Mouse (Mus musculus) heart, embryonic 13.5 days (tissue): ENCODE data around the gene Ctc1. TPM values are rescaled to one million over a fixed set of nuclear protein-coding genes. Genes with fewer than 3 reads are reported as not detected.
A peak's percentile ranks its signal among the peaks of the same experiment; 100 is the strongest.

Experiments
- ATAC-seq: fragments of 200-750 bp; cut with Nextera tagmentation; 2 replicates; pipeline ENCODE4 v1.8.0; 2017; ENCODE audit warnings: moderate TSS enrichment; ENCODE audit not compliant: insufficient number of reproducible peaks, low FRiP score, low TSS enrichment; ENCODE audit errors: extremely low read depth
- H3K27ac ChIP-seq: fragments of 300-500 bp; sonication (generic); replicated peaks from 2 replicates; pipeline ENCODE4 v1.5.1; 2015; ENCODE audit warnings: moderate library complexity, mild to moderate bottlenecking, inconsistent platforms
- H3K27me3 ChIP-seq: fragments of 300-500 bp; sonication (generic); replicated peaks from 2 replicates; pipeline ENCODE4 v1.6.1; 2015; ENCODE audit warnings: mild to moderate bottlenecking, inconsistent platforms
- H3K36me3 ChIP-seq: fragments of 300-500 bp; sonication (generic); 2 replicates; pipeline ENCODE4 v1.6.1; 2015; ENCODE audit warnings: mild to moderate bottlenecking, inconsistent platforms
- H3K4me1 ChIP-seq: fragments of 300-500 bp; sonication (generic); 2 replicates; pipeline ENCODE4 v1.6.1; 2015; ENCODE audit warnings: inconsistent platforms
- H3K4me2 ChIP-seq: fragments of 300-500 bp; sonication (generic); 2 replicates; pipeline ENCODE4 v1.6.1; 2015; ENCODE audit warnings: inconsistent platforms, mild to moderate bottlenecking, moderate library complexity
- H3K4me3 ChIP-seq: fragments of 300-500 bp; sonication (generic); 2 replicates; pipeline ENCODE4 v1.5.1; 2015; ENCODE audit warnings: moderate library complexity, mild to moderate bottlenecking, inconsistent platforms
- H3K9ac ChIP-seq: fragments of 300-500 bp; sonication (generic); 2 replicates; pipeline ENCODE4 v1.6.1; 2015; ENCODE audit warnings: inconsistent platforms, mild to moderate bottlenecking, moderate library complexity
- H3K9me3 ChIP-seq: fragments of 300-500 bp; sonication (generic); 2 replicates; pipeline ENCODE4 v1.6.1; 2016; ENCODE audit warnings: inconsistent platforms
- WGBS: fragments of 180-500 bp; shearing (Covaris S2); methylation state at CpG from one replicate; pipeline ENCODE4 v1.1.7; 2015; ENCODE audit warnings: mixed read lengths; 5-methylcytosine and 5-hydroxymethylcytosine counted together
- polyA plus RNA-seq: library from polyadenylated mRNA; unstranded; fragments of >200 nt; fragmentation: Nextera tagmentation; extraction: Ambion mirVana; gene quantifications from 2 replicates; pipeline ENCODE4 v1.2.1, GENCODE M21; 2015

Gene Ctc1
- polyA plus RNA-seq, 1 experiment from 2014 or later: 49.8 TPM

- H3K27me3 ChIP-seq: no peaks in the 10 kb centered on the region
- H3K4me3 ChIP-seq: peak overlapping the region; percentile 85
- peaks cover 59% of the 10 kb centered on the region for H3K36me3 ChIP-seq
- H3K4me2 ChIP-seq: peak overlapping the region; percentile 79
- peaks cover 32% of the 10 kb centered on the region for H3K4me1 ChIP-seq
- H3K9me3 ChIP-seq: no peaks in the 10 kb centered on the region
- peak overlapping the region; percentile 71 for H3K27ac ChIP-seq
- ATAC-seq: no peak
- 79% methylated on average over 9 of the region's 9 CpGs for WGBS
- peak overlapping the region; percentile 52; the same call in 1 of the 2 replicates for H3K9ac ChIP-seq
These were observed 19.7 kb downstream of the Ctc1 start for GRCm38 (mm10) chr11:69035411-69035810.

GRCm38 (mm10) chr11:69035849-69036248 is 20.1 kb downstream of the Ctc1 start:
- no peak for ATAC-seq
- 6% methylated on average over 8 of the region's 8 CpGs for WGBS
- Histone ChIP-seq H3K27ac (peak overlapping the region; percentile 71), H3K4me3 (peak overlapping the region; percentile 85), H3K4me2 (peak overlapping the region; percentile 79), H3K27me3 (no peaks in the 10 kb centered on the region), H3K9me3 (no peaks in the 10 kb centered on the region), H3K36me3 (peaks cover 55% of the 10 kb centered on the region), H3K4me1 (peaks cover 32% of the 10 kb centered on the region), H3K9ac (peak overlapping the region; percentile 88; the same call in 1 of the 2 replicates)

DNA sequence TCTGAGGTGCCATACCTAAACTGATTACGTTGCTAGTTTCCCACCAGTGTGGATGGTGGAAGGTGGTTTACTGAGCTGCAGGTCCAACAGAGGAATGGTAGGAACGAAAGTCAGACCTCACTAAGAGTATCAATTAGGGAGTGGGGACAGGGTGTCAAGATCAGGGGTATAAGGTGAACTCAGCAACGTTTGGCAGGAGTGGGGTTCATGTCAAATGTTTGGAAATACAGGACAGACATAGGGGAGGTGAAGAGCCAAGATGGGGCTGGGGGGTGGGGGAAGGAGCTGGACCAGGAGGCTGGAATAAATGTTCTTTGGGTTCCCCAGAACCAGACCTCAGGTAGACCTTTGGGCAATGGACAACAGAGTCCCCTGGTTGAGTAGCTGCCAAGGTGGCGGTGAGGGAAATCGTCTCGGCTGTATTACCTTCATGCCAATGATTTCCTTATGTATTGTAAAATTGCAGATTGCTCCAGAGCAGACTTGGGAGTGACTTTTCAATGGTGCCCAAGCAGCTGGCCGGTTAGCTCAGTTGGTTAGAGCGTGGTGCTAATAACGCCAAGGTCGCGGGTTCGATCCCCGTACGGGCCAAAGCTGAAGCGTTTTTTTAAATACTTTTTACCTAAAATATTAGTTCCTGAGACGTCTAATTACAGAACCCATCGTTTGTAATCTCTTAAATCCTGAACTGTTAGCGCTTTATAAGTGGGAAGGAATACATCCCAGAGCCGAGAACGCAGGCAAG is 20.9 kb downstream of the Ctc1 start:
- Histone ChIP-seq H3K27me3 (no peaks in the 10 kb centered on the region), H3K4me1 (peaks cover 32% of the 10 kb centered on the region), H3K36me3 (peaks cover 46% of the 10 kb centered on the region), H3K4me2 (peak overlapping the region; percentile 79), H3K4me3 (peak overlapping the region; percentile 85), H3K27ac (peak overlapping the region; percentile 85), H3K9ac (peak overlapping the region; percentile 88), H3K9me3 (no peaks in the 10 kb centered on the region)
- no peak for ATAC-seq
- WGBS: 10% methylated on average over 20 of the region's 20 CpGs

- H3K4me3 ChIP-seq: peak overlapping the region; percentile 85
- peak overlapping the region; percentile 85 for H3K27ac ChIP-seq
- under 1% methylated on average over 34 of the region's 34 CpGs for WGBS
- no peaks in the 10 kb centered on the region for H3K27me3 ChIP-seq
- peaks cover 39% of the 10 kb centered on the region for H3K36me3 ChIP-seq
- H3K4me2 ChIP-seq: peak overlapping the region; percentile 79
- ATAC-seq: 0 out of 2 replicates have a peak, but pooled peaks have one; percentile 29
- H3K4me1 ChIP-seq: peaks cover 32% of the 10 kb centered on the region
- no peaks in the 10 kb centered on the region for H3K9me3 ChIP-seq
- peak overlapping the region; percentile 88 for H3K9ac ChIP-seq
These were observed 21.7 kb downstream of the Ctc1 start for GRCm38 (mm10) chr11:69037231-69038061.

- Histone ChIP-seq H3K4me1 (peaks cover 32% of the 10 kb centered on the region), H3K27ac (no peak overlapping the region), H3K36me3 (peaks cover 31% of the 10 kb centered on the region), H3K9me3 (no peaks in the 10 kb centered on the region), H3K4me2 (peak overlapping the region; percentile 70; the same call in 1 of the 2 replicates), H3K4me3 (peak overlapping the region; percentile 85), H3K9ac (no peak overlapping the region), H3K27me3 (no peaks in the 10 kb centered on the region)
- WGBS: 75% methylated on average over 5 of the region's 5 CpGs
- ATAC-seq: no peak
These were observed 22.5 kb downstream of the Ctc1 start for GRCm38 (mm10) chr11:69038173-69038572.

GRCm38 (mm10) chr11:69045531-69046394 is 30.1 kb downstream of the Ctc1 start, which contains the start of gene Aurkb:
TSS of gene Aurkb (plus strand) at chr11:69045647.
- Histone ChIP-seq H3K4me2 (peak within 1 kb of the TSS; percentile 79), H3K9ac (peak within 1 kb of the TSS; percentile 86), H3K36me3 (peaks cover 34% of the 10 kb centered on the region), H3K27me3 (no peaks in the 10 kb centered on the region), H3K27ac (peak within 1 kb of the TSS; percentile 93), H3K4me1 (peaks cover 30% of the 10 kb centered on the region), H3K9me3 (no peaks in the 10 kb centered on the region), H3K4me3 (peak within 1 kb of the TSS; percentile 67)
- ATAC-seq: peak; percentile 53; the same call in 1 of the 2 replicates
- under 1% methylated on average over 54 of the region's 54 CpGs for WGBS

DNA sequence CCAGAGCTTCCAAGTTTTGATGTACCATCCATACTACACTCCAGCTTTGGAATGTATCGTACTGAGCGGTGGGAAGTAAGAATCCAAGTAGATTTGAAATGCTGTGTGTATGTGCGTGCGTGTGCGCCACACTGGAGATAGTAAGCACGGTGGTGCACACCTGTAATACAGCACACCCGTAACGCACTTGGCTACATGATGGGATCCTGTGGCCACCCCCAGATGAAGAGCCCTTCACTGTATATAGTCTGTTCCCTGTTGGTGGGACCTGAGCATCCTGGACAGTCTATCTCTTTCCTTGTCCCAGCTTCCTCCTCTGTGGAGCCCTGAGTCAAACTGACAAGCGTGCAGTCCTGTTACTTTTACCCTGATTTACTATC is 30.7 kb downstream of the Ctc1 start:
- H3K27me3 ChIP-seq: no peaks in the 10 kb centered on the region
- 11% methylated on average over 9 of the region's 9 CpGs for WGBS
- H3K9me3 ChIP-seq: no peaks in the 10 kb centered on the region
- peak overlapping the region; percentile 67 for H3K4me3 ChIP-seq
- H3K4me1 ChIP-seq: peaks cover 30% of the 10 kb centered on the region
- H3K4me2 ChIP-seq: peak overlapping the region; percentile 79
- H3K27ac ChIP-seq: peak overlapping the region; percentile 93
- peak overlapping the region; percentile 86 for H3K9ac ChIP-seq
- ATAC-seq: no peak
- H3K36me3 ChIP-seq: peaks cover 40% of the 10 kb centered on the region

DNA sequence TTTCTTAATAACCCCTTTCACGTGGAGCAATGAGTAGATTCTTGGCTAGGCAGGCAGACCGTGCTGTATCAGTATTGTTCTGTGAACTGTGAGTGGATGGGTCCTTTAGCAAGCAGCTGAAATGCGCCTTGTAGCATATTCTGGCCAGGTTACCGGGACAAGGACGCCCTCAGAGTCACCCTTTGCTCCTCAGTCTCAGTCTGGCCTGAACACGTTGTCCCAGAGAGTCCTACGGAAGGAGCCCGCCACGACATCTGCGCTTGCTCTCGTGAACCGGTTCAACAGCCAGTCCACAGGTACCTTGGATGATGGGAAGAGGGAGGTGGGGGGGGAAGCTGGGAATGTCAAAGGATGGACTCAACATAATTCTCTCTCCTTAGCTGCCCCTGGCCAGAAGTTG is 31.9 kb downstream of the Ctc1 start:
- Histone ChIP-seq H3K27me3 (no peaks in the 10 kb centered on the region), H3K9me3 (no peaks in the 10 kb centered on the region), H3K4me1 (peaks cover 30% of the 10 kb centered on the region), H3K4me3 (peak overlapping the region; percentile 67), H3K9ac (peak overlapping the region; percentile 48), H3K36me3 (peaks cover 45% of the 10 kb centered on the region), H3K27ac (no peak overlapping the region), H3K4me2 (peak overlapping the region; percentile 79)
- no peak for ATAC-seq
- WGBS: 84% methylated on average over 12 of the region's 12 CpGs

GRCm38 (mm10) chr11:69048151-69048550 is 32.4 kb downstream of the Ctc1 start:
- H3K4me2 ChIP-seq: no peak overlapping the region
- 89% methylated on average over 14 of the region's 14 CpGs for WGBS
- H3K27ac ChIP-seq: no peak overlapping the region
- H3K36me3 ChIP-seq: peaks cover 47% of the 10 kb centered on the region
- no peak for ATAC-seq
- no peak overlapping the region for H3K4me3 ChIP-seq
- peak overlapping the region; percentile 29 for H3K9ac ChIP-seq
- peaks cover 30% of the 10 kb centered on the region for H3K4me1 ChIP-seq
- H3K9me3 ChIP-seq: no peaks in the 10 kb centered on the region
- H3K27me3 ChIP-seq: no peaks in the 10 kb centered on the region

DNA sequence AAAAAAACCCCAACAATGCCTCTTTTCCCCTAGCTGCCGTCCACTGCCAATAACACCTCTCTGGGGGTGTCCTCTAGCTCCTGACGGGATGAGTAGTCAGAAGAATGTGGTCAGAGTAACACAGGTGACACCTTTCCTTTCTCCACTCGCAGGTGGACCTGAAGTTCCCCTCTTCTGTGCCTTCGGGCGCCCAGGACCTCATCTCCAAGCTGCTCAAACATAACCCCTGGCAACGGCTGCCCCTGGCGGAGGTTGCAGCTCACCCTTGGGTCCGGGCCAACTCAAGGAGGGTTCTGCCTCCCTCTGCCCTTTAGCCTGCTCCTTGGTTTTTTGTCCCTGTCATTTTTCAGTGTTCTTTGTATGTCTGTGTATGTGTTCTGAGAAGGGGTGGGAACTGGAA is 35.0 kb downstream of the Ctc1 start:
- H3K36me3 ChIP-seq: peaks cover 61% of the 10 kb centered on the region
- no peak for ATAC-seq

More for the DNA sequence above, 35.0 kb downstream of the Ctc1 start:
- H3K27ac ChIP-seq: no peak overlapping the region
- H3K4me2 ChIP-seq: no peak overlapping the region
- H3K27me3 ChIP-seq: no peaks in the 10 kb centered on the region
- H3K4me3 ChIP-seq: no peak overlapping the region
- H3K4me1 ChIP-seq: peaks cover 30% of the 10 kb centered on the region
- no peaks in the 10 kb centered on the region for H3K9me3 ChIP-seq
- no peak overlapping the region for H3K9ac ChIP-seq
- 92% methylated on average over 8 of the region's 8 CpGs for whole genome bisulfite sequencing
